Mouse (Mus musculus): Measurements from ENCODE around the gene Nxn. TPM values are rescaled to one million over a fixed set of nuclear protein-coding genes. Genes with fewer than 3 reads are reported as not detected.

The Nxn gene
- polyA plus RNA-seq, 1 experiment, result 0.35 TPM

DNA sequence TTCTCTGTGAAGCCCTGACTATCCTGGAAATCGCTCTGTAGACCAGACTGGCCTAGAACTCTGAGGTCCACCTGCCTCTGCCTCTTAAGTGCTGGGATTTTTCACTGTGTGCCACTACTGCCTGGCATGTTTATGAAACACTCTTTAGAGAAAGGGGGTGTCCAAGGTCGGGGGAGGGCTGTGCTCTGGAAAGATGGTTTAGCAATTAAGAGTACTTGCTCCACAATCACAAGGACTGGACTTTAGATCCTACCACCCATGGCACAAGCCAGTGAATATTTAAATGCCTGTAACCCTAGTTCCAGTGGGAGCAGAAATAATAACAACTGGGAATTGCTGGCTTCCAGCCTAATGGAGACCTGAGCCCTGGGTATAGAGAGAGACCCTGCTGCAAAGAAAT is 119.0 kb downstream of the Nxn start:
- TF ChIP-seq CTCF (IDR thresholded peaks at IDR 0.05; ENCODE audit: low read depth, low read length), result no peak
- no peak for TF ChIP-seq POLR2A (IDR thresholded peaks at IDR 0.05; ENCODE audit: borderline replicate concordance, low read depth, low read length)
- no peaks in the 10 kb centered on the region for H3K4me1 ChIP-seq (ENCODE audit: control insufficient read depth, insufficient read depth, low read length)
- no peak overlapping the region for H3K4me3 ChIP-seq (ENCODE audit: insufficient read depth, low read length)
- no peak overlapping the region for H3K27ac ChIP-seq (ENCODE audit: insufficient read depth, low read depth, low read length)

DNA sequence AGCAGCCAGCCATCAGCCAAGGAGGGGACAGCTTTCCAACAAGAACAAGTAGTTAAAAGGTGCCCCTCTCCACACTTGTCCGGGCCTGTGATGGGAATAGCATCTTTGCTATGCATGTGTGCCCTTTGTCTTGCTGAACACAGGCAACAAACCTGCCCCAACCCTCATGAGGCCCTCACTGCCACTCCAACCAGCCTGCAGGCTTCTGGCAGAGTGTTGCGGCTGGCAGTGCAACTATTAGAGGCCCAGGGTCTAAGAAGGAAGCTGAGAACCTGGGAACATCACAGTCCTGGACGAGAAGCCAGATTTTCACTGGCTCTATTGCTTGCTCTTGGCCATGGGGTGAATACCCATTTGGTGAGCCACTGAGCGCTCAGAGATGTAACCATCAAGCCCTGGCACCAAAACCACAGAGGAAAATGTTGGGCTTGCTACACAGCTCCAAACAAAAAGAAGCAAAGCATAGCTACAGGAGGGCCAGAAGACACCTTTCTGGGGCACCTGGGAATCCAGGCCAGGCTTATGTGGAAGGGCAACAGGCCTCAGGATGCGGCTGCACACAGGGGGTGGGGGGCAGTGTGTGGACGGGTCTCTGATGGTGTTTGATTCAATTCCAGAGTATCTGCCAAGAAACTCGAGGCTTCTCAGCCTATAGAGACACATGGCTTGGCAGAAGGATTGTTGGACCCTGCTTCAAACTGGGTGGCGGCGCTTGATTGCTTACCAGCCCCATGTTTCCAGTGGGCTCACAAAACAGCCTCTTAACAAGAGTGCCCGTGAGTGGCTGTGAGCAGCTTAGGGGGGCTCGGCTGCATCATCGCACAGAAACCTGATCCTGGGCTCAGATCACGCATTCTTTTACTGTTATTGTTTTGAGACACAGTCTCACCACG is 119.7 kb downstream of the Nxn start:
- H3K27ac ChIP-seq (ENCODE audit: insufficient read depth, low read depth, low read length), result no peak overlapping the region
- no peak for TF ChIP-seq CTCF (IDR thresholded peaks at IDR 0.05; ENCODE audit: low read depth, low read length)

DNA sequence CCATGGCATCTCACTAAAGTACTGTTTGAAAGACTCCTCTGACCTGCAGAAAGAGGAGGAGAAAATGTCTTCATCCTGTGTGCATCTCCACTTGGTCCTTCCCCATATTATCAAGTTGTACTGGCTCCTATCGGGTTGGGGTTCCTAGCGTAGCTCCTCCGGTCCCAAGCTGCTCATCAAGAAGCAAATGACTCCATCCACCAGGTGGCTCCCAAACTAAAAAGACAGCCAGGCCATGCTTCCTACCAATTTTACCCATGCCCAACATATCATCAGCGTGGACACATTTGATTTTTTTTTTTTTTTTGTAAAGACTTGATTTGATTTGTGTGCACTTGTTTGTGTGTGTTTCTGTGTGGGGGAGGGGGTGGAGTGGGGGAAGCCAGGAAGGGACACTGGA is 126.5 kb downstream of the Nxn start:
- Histone ChIP-seq H3K4me1 (ENCODE audit: control insufficient read depth, insufficient read depth, low read length) (no peaks in the 10 kb centered on the region), H3K27ac (ENCODE audit: insufficient read depth, low read depth, low read length) (no peak overlapping the region), H3K4me3 (ENCODE audit: insufficient read depth, low read length) (no peak overlapping the region)
- TF ChIP-seq CTCF (IDR thresholded peaks at IDR 0.05; ENCODE audit: low read depth, low read length) (no peak), POLR2A (IDR thresholded peaks at IDR 0.05; ENCODE audit: borderline replicate concordance, low read depth, low read length) (no peak)

More for the DNA sequence above, 119.7 kb downstream of the Nxn start:
- Histone ChIP-seq H3K4me1 (ENCODE audit: control insufficient read depth, insufficient read depth, low read length) (no peaks in the 10 kb centered on the region), H3K4me3 (ENCODE audit: insufficient read depth, low read length) (no peak overlapping the region)

DNA sequence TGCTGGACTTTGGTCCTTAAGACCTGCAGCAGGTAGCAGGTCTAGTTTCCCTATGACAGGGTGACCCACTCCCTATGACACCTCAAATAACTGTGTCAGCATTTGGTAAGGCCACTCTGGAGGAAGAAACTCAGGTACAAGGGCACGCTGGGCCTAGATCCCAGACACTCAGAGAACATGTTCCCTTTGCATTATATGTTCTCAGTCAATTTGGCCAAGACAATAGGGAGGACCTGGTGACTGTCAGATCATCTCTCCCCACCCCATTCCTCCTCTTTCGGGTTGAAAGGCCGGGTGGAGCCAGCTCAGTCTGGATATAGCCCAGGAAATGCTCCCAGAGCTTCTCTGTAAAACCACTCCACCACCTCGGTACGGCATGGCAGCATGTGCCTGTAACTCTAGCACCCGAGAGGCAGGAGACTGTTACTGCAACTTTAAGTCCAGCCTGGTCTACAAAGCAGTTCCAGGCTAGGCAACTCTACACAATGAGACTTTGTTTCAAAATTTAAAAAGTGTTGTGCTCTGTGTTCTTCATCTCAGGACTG is 130.3 kb downstream of the Nxn start:
- Histone ChIP-seq H3K27ac (ENCODE audit: insufficient read depth, low read depth, low read length) (no peak overlapping the region), H3K4me1 (ENCODE audit: control insufficient read depth, insufficient read depth, low read length) (no peaks in the 10 kb centered on the region), H3K4me3 (ENCODE audit: insufficient read depth, low read length) (no peak overlapping the region)
- TF ChIP-seq CTCF (IDR thresholded peaks at IDR 0.05; ENCODE audit: low read depth, low read length) (no peak), POLR2A (IDR thresholded peaks at IDR 0.05; ENCODE audit: borderline replicate concordance, low read depth, low read length) (no peak)

DNA sequence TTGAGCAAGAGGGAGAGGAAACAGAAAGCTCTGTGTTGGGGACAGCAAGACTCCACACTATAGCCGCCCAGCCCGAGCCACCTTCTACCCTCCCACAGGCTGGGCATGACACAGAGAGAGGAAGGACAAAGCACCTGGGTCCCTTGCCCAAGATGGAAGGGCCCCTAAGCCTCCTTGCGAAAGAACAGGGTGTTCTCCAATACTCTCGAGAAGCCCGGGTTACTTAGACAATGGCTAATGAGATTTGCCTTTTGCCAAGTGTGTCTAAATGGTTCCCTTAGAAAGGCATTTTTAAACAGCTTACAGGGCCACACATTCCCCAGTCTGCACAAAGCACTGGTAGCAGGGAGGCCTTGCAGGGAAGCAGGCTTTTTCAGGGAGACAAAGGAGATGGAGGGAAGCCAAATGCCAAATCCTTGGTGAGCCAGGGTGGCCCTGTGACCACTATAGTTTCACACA is 130.9 kb downstream of the Nxn start:
- Histone ChIP-seq H3K4me3 (ENCODE audit: insufficient read depth, low read length) (no peak overlapping the region), H3K27ac (ENCODE audit: insufficient read depth, low read depth, low read length) (no peak overlapping the region), H3K4me1 (ENCODE audit: control insufficient read depth, insufficient read depth, low read length) (no peaks in the 10 kb centered on the region)
- TF ChIP-seq POLR2A (IDR thresholded peaks at IDR 0.05; ENCODE audit: borderline replicate concordance, low read depth, low read length), result no peak
- TF ChIP-seq CTCF (IDR thresholded peaks at IDR 0.05; ENCODE audit: low read depth, low read length), result no peak

DNA sequence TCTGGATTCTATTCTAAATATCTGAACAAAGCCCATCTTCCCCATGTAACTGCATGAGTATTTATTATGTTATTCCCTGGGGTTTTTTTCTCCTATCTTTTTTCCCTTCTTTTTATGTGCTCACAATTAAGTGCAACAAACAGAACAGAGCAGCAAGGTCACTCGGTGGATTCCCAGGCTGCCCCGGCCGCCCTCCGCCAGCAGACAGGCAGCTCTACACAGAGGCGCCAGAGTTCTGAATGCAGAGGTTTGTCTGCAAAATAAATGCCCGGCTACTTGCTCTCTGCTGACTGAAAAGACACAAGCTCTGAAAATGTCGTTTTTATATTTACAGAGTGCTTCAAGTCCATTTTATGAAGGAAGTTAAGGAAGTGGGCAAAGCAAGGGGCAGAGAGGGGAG is 131.4 kb downstream of the Nxn start:
- Histone ChIP-seq H3K4me3 (ENCODE audit: insufficient read depth, low read length) (no peak overlapping the region), H3K27ac (ENCODE audit: insufficient read depth, low read depth, low read length) (no peak overlapping the region)
- TF ChIP-seq CTCF (IDR thresholded peaks at IDR 0.05; ENCODE audit: low read depth, low read length), result no peak
- no peak for TF ChIP-seq POLR2A (IDR thresholded peaks at IDR 0.05; ENCODE audit: borderline replicate concordance, low read depth, low read length)

DNA sequence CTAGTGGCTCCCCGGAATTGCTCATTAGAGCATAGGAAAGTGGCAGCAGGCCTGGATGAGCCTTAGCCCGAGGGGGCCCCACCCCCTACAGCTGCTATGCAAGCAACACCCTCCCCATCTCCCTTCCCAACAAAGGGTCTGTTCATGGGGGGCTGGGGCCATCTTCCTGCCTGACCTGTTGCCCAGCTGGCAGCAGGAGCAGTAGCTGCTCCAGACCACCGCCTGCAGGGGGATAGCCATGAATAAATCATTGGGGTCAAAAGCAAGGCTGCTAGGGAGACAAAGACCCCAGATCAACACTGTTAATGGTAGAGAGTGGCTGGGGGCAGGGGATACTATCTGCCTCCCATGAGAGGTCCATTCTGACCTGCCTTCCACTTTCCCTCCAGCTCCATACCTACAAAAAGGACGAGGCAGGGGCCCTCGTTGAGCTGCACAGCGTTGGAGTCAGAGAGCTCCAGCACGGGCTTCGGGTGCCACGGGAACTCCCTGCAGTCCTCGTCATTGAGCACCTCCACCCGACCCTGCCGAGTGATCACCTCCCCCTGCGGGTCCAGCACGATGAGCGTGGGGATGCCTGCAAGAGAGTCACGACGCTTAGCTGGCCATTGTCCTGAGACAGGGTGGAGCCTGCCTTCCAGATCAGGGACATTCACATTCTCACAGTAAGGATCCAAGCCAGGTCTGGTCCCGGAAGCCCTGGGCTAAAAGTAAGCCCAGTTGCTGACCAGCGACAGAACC is 136.2 kb downstream of the Nxn start:
- no peaks in the 10 kb centered on the region; the same call in 1 of the 2 replicates for H3K4me1 ChIP-seq (ENCODE audit: control insufficient read depth, insufficient read depth, low read length)
- no peak overlapping the region for H3K27ac ChIP-seq (ENCODE audit: insufficient read depth, low read depth, low read length)
- TF ChIP-seq CTCF (IDR thresholded peaks at IDR 0.05; ENCODE audit: low read depth, low read length), result no peak
- TF ChIP-seq POLR2A (IDR thresholded peaks at IDR 0.05; ENCODE audit: borderline replicate concordance, low read depth, low read length), result no peak
- no peak overlapping the region for H3K4me3 ChIP-seq (ENCODE audit: insufficient read depth, low read length)

More for the DNA sequence above, 131.4 kb downstream of the Nxn start:
- no peaks in the 10 kb centered on the region for H3K4me1 ChIP-seq (ENCODE audit: control insufficient read depth, insufficient read depth, low read length)

DNA sequence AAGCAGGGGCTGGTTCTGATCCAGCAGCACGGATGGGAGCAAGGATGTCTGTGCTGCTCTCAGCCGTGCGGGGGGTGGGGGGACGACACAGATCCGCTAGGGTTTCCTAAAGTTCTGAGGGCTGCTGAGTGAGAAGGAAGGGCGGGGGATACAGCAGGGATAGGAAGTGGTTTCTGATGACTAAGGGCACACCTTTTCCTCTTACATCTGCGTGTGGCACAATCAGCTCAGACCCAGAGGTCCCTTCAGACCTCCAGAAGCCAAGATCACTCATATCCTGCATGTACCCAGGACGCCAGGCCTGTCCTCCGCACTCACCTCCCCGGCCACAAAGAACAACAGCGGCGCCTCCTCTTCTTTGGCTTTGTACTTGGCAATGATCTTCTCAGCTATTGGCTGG is 137.7 kb downstream of the Nxn start:
- Histone ChIP-seq H3K4me1 (ENCODE audit: control insufficient read depth, insufficient read depth, low read length) (no peaks in the 10 kb centered on the region; the same call in 1 of the 2 replicates), H3K4me3 (ENCODE audit: insufficient read depth, low read length) (no peak overlapping the region), H3K27ac (ENCODE audit: insufficient read depth, low read depth, low read length) (no peak overlapping the region)
- TF ChIP-seq CTCF (IDR thresholded peaks at IDR 0.05; ENCODE audit: low read depth, low read length), result no peak
- TF ChIP-seq POLR2A (IDR thresholded peaks at IDR 0.05; ENCODE audit: borderline replicate concordance, low read depth, low read length), result no peak

DNA sequence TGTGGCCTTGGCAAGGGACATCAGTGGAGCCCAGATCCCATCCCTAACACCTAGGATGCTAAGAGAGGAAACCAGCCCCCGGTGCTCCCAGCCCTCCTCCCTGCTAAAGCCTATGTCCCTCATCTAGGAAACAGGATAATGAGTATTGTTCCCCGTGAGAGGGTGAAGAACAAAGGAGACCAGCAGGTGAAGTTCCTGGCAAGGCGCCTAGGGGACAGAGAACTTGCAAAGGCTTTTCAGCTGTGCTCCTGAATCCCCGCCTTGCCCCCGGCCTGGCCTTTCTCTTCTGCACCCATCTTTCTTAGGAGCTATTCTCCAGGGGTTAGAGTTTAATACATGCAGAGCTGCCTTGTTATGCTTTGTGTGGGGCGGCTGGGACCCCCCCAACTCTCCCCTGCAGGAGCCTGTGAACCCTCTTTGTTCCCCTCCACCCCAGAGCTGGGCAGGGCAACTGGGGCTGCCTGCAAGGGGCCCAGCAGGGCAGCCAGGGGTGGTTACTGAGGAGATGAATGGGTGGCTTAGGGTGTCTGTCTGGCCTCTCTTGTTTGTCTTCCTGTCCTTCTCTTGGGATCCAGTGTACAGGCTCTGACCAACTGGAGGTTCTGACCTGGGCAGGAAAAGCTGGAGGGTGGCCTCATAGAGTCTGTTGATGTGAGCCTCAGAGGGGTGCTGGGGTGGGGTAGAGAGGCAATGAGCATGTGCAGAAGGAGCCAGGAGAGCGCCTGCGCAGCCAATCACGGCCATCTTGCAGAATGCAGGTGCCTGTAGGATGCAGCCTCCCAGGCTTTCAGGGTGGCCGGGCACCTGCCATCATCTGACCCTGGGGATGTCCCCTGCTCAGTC is 138.5 kb downstream of the Nxn start:
- Histone ChIP-seq H3K27ac (ENCODE audit: insufficient read depth, low read depth, low read length) (no peak overlapping the region), H3K4me1 (ENCODE audit: control insufficient read depth, insufficient read depth, low read length) (no peaks in the 10 kb centered on the region; the same call in 1 of the 2 replicates), H3K4me3 (ENCODE audit: insufficient read depth, low read length) (no peak overlapping the region)
- no peak for TF ChIP-seq CTCF (IDR thresholded peaks at IDR 0.05; ENCODE audit: low read depth, low read length)
- TF ChIP-seq POLR2A (IDR thresholded peaks at IDR 0.05; ENCODE audit: borderline replicate concordance, low read depth, low read length), result no peak
